Mouse (Mus musculus) neural tube, embryonic 13.5 days (tissue): ENCODE measurements around the gene Ampd2. TPM values are rescaled to one million over a fixed set of nuclear protein-coding genes. Genes with fewer than 3 reads are reported as not detected.

Source experiments
- ATAC-seq: fragments of 200-750 bp; cut with Nextera tagmentation; 2 replicates; pipeline ENCODE4 v1.8.0; 2017; ENCODE audit warnings: low read depth, mild to moderate bottlenecking, moderate TSS enrichment, moderate library complexity
- H3K27ac ChIP-seq: fragments of 300-500 bp; sonication (generic); replicated peaks from 2 replicates; pipeline ENCODE4 v1.5.1; 2015; ENCODE audit warnings: moderate library complexity, mild to moderate bottlenecking, inconsistent platforms
- H3K27me3 ChIP-seq: fragments of 300-500 bp; sonication (generic); 2 replicates; pipeline ENCODE4 v1.6.1; 2015; ENCODE audit warnings: mild to moderate bottlenecking, inconsistent platforms
- H3K36me3 ChIP-seq: fragments of 300-500 bp; sonication (generic); 2 replicates; pipeline ENCODE4 v1.6.1; 2015; ENCODE audit warnings: mild to moderate bottlenecking, inconsistent platforms
- H3K4me1 ChIP-seq: fragments of 300-500 bp; sonication (generic); replicated peaks from 2 replicates; pipeline ENCODE4 v1.6.1; 2015; ENCODE audit warnings: inconsistent platforms
- H3K4me2 ChIP-seq: fragments of 300-500 bp; sonication (generic); 2 replicates; pipeline ENCODE4 v1.6.1; 2015; ENCODE audit warnings: inconsistent platforms, mild to moderate bottlenecking, moderate library complexity
- H3K4me3 ChIP-seq: fragments of 300-500 bp; sonication (generic); 2 replicates; pipeline ENCODE4 v1.5.1; 2015; ENCODE audit warnings: mild to moderate bottlenecking, inconsistent platforms
- H3K9ac ChIP-seq: fragments of 300-500 bp; sonication (generic); 2 replicates; pipeline ENCODE4 v1.6.1; 2015; ENCODE audit warnings: moderate library complexity, mild to moderate bottlenecking, inconsistent platforms
- H3K9me3 ChIP-seq: fragments of 300-500 bp; sonication (generic); 2 replicates; pipeline ENCODE4 v1.6.1; 2016; ENCODE audit warnings: inconsistent platforms
- WGBS: fragments of 180-500 bp; shearing (Covaris S2); methylation state at CpG from one replicate; pipeline ENCODE4 v1.1.7; 2015; 5-methylcytosine and 5-hydroxymethylcytosine counted together
- polyA plus RNA-seq: library from polyadenylated mRNA; unstranded; fragments of >200 nt; fragmentation: Nextera tagmentation; extraction: Ambion mirVana; gene quantifications from 2 replicates; pipeline ENCODE4 v1.2.1, GENCODE M21; 2015

Ampd2 gene
- polyA plus RNA-seq, 1 experiment from 2014 or later = 56.3 TPM

DNA sequence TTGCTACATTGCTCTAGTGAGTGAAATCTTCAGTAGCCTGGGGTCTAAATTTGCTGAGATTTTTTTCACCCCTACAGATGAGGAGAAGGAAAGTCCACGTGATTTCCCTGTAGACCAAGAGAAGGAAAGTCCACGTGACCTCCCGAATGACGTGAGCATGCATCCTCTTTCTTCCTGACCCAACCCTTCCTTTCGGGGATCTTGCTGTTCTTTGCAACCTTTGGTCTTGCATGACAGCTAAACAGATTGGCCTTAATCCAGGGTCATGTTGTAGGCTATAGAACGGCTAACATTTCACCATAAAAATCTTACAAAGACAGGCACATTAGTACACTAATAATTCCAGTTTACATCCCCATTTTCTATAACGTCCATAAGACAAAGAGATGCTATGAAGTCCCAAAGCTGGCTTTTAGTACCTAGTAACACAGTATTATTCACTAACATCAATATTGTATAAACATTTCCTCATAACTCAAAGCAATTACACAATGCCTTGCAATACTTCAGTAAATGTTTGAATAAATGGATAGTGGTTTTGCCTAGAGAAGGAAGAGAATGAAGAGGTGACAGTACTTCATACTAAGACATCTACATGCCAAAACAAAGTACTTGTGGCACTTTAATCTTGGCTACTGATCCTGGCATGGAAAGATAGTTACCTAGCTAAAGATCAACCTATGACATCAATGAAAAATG is 27.3 kb upstream of the Ampd2 start:
- WGBS = 94% methylated on average over 7 of the region's 7 CpGs
- H3K27me3 ChIP-seq = no peaks in the 10 kb centered on the region
- H3K27ac ChIP-seq = 0 out of 2 replicates have a peak overlapping the region, but pooled peaks have one; percentile 11
- H3K9me3 ChIP-seq = no peaks in the 10 kb centered on the region
- peaks cover 79% of the 10 kb centered on the region for H3K36me3 ChIP-seq
- H3K4me1 ChIP-seq = no peaks in the 10 kb centered on the region
- no peak overlapping the region for H3K4me2 ChIP-seq
- no peak for ATAC-seq
- H3K9ac ChIP-seq = no peak overlapping the region
- no peak overlapping the region for H3K4me3 ChIP-seq

DNA sequence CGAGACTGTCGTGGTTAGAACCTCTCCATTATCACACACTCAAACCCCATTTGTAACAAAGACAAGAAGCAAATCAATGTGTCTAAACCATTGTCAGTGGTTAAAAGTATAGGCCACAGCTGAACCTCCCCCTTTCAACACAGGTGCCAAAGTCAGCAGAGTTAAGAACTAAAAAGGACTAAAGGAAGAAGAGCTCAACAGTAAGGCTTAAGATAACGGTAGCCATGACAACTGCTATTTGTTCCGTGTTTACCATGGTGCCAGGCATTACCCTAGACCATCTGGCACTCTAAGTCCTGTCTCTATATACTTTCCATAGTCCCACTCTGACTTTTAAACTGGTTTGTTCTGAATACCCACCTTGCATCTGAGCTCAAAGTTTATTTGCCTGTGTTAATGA is 26.2 kb upstream of the Ampd2 start:
- no peak for ATAC-seq
- Histone ChIP-seq H3K4me1 (no peaks in the 10 kb centered on the region), H3K9ac (no peak overlapping the region), H3K27me3 (no peaks in the 10 kb centered on the region), H3K4me2 (no peak overlapping the region), H3K4me3 (no peak overlapping the region), H3K9me3 (no peaks in the 10 kb centered on the region), H3K27ac (no peak overlapping the region), H3K36me3 (peaks cover 78% of the 10 kb centered on the region)
- WGBS = 77% methylated on average over 4 of the region's 4 CpGs

DNA sequence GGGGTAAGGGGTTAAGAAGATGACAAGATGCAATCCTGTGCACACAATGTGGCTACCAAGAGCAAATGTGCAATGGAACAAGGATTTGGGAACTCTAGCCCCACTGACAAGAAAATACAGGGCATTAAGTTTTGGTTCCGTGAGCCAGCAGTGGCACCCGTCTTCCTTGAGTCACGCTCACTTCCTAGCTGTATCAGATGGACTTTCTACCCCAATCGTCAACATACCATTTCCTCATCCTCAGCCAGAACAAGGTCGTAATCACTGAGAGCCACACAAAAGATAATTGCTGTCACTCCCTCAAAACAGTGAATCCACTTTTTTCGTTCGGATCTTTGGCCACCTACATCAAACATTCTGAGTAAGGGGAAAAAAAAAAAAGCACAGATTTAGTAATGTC is 25.8 kb upstream of the Ampd2 start:
- no peak overlapping the region for H3K4me2 ChIP-seq
- no peaks in the 10 kb centered on the region for H3K9me3 ChIP-seq
- WGBS = 83% methylated on average over 7 of the region's 7 CpGs
- no peaks in the 10 kb centered on the region for H3K27me3 ChIP-seq
- no peak overlapping the region for H3K9ac ChIP-seq
- H3K4me3 ChIP-seq = no peak overlapping the region
- no peak for ATAC-seq
- H3K4me1 ChIP-seq = no peaks in the 10 kb centered on the region
- H3K27ac ChIP-seq = no peak overlapping the region
- H3K36me3 ChIP-seq = peaks cover 76% of the 10 kb centered on the region

DNA sequence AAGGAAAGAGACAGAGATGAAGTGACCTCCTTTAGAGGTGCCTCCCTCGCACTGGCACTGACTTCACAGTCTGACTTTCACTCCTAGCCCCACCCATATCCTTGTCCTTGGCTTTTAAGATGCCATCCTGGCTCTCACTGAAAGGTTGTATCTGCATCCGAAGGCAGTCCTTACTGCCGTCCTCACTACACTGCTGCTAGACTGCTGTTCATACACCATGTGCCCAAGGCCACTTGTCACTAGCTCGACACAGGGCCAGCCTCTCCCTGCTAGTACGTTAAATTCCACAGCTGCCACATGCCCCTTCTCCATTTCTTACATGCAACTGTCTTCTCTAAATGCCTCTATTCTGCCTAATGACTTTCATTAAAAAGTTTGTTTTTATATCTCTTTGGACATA is 24.9 kb upstream of the Ampd2 start:
- Histone ChIP-seq H3K27me3 (no peaks in the 10 kb centered on the region), H3K27ac (no peak overlapping the region), H3K4me2 (no peak overlapping the region), H3K9ac (no peak overlapping the region), H3K4me3 (no peak overlapping the region), H3K4me1 (no peaks in the 10 kb centered on the region), H3K9me3 (no peaks in the 10 kb centered on the region), H3K36me3 (peaks cover 76% of the 10 kb centered on the region)
- ATAC-seq = no peak
- 84% methylated on average over 5 of the region's 5 CpGs for WGBS

DNA sequence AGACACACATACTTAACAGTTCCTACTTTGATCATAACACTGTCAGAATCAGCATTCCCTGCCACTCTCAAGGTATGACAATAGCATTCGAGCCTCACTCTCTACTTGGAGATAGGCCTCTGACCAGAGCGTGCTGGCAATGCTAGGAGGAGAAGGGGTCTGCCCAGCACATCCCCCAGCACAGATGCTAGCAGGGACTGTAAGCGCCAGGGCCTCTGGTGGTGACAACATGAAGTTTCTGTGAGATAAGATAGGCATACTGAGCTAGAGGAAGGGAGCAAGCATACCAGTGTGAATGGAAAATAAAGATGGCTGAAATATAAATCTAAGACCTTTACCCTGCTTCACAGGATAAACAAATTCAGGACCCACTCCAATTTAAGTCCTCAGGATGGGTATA is 18.8 kb upstream of the Ampd2 start:
- H3K36me3 ChIP-seq = peaks cover 43% of the 10 kb centered on the region
- H3K27me3 ChIP-seq = no peaks in the 10 kb centered on the region
- H3K4me2 ChIP-seq = no peak overlapping the region
- WGBS = 81% methylated on average over 3 of the region's 3 CpGs
- no peak for ATAC-seq
- H3K27ac ChIP-seq = no peak overlapping the region
- no peak overlapping the region for H3K4me3 ChIP-seq
- no peaks in the 10 kb centered on the region for H3K9me3 ChIP-seq
- H3K9ac ChIP-seq = no peak overlapping the region
- peaks cover 10% of the 10 kb centered on the region; the same call in 1 of the 2 replicates for H3K4me1 ChIP-seq

DNA sequence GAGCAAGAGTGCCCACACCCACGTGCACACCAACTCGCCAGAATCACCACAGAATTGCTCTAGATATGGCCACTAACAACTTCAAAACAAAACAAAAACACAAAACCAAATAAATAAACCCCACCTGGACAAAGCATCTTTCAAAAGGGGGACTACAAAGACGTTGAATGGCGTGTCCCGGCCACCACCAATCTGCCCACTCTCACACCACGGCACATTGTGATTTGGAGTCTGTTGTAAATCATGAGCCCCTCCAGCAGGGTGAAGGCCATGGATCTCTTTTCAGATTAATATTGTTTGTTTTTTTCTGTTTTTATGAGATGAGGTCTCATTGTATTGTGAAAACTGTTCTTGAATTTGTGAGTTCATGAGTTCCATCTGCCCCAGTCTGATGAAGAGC is 15.6 kb upstream of the Ampd2 start:
- H3K4me2 ChIP-seq = no peak overlapping the region
- no peak for ATAC-seq
- peaks cover 10% of the 10 kb centered on the region; the same call in 1 of the 2 replicates for H3K4me1 ChIP-seq
- no peaks in the 10 kb centered on the region for H3K27me3 ChIP-seq
- H3K4me3 ChIP-seq = no peak overlapping the region
- WGBS = 80% methylated on average over 6 of the region's 6 CpGs
- no peak overlapping the region for H3K27ac ChIP-seq
- no peak overlapping the region for H3K9ac ChIP-seq
- H3K36me3 ChIP-seq = peaks cover 17% of the 10 kb centered on the region; the same call in 1 of the 2 replicates
- H3K9me3 ChIP-seq = no peaks in the 10 kb centered on the region

DNA sequence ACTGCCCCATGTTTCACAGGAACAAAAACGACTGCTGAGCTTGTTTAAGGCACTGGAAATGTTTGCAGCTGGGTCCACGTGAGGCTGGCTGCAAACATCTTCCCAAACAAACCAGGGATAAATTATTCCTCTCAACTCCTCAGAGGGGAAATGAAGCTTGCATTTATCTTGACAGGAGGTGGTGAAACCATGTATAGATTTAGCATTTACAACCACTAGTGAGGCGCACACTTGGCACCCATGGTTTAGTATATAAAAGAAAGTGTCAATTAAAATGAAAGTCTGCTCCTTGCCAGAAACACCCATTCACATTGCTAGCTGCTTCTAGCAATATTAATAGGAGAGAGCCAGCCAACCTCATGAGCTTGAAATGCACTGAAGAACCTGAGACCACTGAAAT is 15.1 kb upstream of the Ampd2 start:
- Histone ChIP-seq H3K4me3 (no peak overlapping the region), H3K36me3 (0 out of 2 replicates have a peak, but pooled peaks cover 12% of the 10 kb centered on the region), H3K27ac (peak overlapping the region; percentile 46; the same call in 1 of the 2 replicates), H3K4me1 (peaks cover 10% of the 10 kb centered on the region; the same call in 1 of the 2 replicates), H3K9ac (0 out of 2 replicates have a peak overlapping the region, but pooled peaks have one; percentile 31), H3K27me3 (no peaks in the 10 kb centered on the region), H3K9me3 (no peaks in the 10 kb centered on the region), H3K4me2 (no peak overlapping the region)
- ATAC-seq = no peak
- WGBS = 28% methylated on average over 3 of the region's 3 CpGs

DNA sequence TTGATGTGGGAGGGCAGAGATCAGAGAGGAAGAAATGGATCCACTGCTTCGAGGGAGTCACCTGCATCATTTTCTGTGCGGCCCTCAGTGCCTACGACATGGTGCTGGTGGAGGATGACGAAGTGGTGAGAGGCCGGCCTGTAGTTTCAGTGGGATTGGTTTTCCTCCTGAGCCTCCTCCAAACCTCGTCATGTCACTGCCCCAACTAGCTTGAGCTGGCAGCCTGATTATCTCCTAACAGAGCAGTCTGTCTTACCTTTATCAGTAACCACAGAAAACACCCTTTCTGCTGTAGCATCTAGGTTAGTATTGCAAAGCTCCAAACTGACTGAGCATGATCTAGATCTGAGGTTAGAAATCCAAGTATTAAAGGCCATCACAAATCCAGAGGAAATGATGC is 11.9 kb upstream of the Ampd2 start:
- no peak overlapping the region for H3K4me2 ChIP-seq
- peaks cover 10% of the 10 kb centered on the region; the same call in 1 of the 2 replicates for H3K4me1 ChIP-seq
- no peaks in the 10 kb centered on the region for H3K9me3 ChIP-seq
- ATAC-seq = no peak
- no peak overlapping the region for H3K9ac ChIP-seq
- H3K4me3 ChIP-seq = no peak overlapping the region
- no peak overlapping the region for H3K27ac ChIP-seq
- no peaks in the 10 kb centered on the region for H3K27me3 ChIP-seq
- WGBS = 83% methylated on average over 6 of the region's 6 CpGs
- no peaks in the 10 kb centered on the region for H3K36me3 ChIP-seq

DNA sequence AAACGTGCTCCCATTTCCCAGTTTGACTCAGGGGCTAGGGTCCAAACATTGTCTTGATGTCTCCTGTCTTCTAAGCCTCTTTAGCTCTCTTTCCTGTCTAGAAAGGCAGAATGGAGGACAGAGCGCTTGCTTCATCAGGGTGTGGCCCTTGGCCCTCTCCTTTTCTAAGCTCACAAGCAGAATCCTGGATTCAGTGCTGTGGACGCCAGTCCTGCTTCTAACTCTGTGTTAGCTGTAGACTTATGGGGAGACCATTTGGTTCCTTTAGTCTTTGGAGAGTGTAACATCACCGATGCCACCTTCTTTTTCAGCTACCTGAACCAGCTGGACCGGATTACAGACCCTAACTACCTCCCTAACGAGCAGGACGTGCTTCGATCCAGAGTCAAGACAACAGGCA is 11.2 kb upstream of the Ampd2 start:
- Histone ChIP-seq H3K4me1 (peaks cover 10% of the 10 kb centered on the region; the same call in 1 of the 2 replicates), H3K27me3 (no peaks in the 10 kb centered on the region), H3K9ac (no peak overlapping the region), H3K4me2 (no peak overlapping the region), H3K9me3 (no peaks in the 10 kb centered on the region), H3K36me3 (no peaks in the 10 kb centered on the region), H3K27ac (no peak overlapping the region), H3K4me3 (no peak overlapping the region)
- 90% methylated on average over 8 of the region's 8 CpGs for WGBS
- ATAC-seq = no peak

DNA sequence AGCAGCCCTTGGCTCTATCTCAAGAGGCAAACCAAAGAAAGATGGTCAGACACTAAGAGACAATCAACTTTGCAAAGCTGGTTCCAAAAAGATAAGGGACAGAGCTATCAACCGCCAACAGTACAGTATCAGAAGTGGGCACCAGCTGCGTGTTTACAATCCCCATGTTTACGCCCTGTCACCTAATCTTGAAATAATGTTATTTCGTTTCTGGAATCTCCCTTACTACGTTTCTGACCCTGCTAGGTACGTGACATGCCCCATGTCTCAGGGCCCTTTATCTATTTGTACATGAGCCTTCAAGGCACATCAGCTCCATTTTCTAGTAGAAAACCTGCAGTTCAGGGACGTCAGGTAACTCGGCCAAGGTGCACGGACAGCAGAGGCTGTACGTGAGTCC is 10.3 kb upstream of the Ampd2 start:
- WGBS = 92% methylated on average over 10 of the region's 10 CpGs
- no peaks in the 10 kb centered on the region for H3K9me3 ChIP-seq
- H3K4me1 ChIP-seq = peaks cover 10% of the 10 kb centered on the region; the same call in 1 of the 2 replicates
- no peaks in the 10 kb centered on the region for H3K36me3 ChIP-seq
- no peak overlapping the region for H3K4me3 ChIP-seq
- H3K27me3 ChIP-seq = no peaks in the 10 kb centered on the region
- no peak overlapping the region for H3K4me2 ChIP-seq
- no peak overlapping the region for H3K9ac ChIP-seq
- H3K27ac ChIP-seq = no peak overlapping the region
- ATAC-seq = no peak

DNA sequence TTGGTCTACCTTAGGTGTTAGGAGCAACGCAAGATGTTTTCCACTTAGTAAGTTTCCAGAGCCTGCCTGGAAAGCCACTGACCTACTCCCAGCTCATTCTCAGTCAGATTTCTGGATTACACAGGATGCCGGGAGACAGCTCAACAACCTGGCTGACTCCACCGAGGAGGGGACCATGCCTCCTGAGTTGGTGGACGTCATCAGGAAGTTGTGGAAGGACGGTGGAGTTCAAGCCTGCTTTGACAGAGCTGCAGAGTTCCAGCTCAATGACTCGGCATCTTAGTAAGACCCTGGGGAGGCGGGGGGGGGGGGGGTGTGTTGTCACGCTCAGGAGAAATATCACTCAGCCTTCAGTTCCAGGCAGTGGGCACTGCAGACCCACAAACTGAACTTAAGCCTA is 9.8 kb upstream of the Ampd2 start:
- H3K9me3 ChIP-seq = no peaks in the 10 kb centered on the region
- H3K4me3 ChIP-seq = no peak overlapping the region
- H3K27ac ChIP-seq = no peak overlapping the region
- no peaks in the 10 kb centered on the region for H3K36me3 ChIP-seq
- H3K4me1 ChIP-seq = peaks cover 5% of the 10 kb centered on the region; the same call in 1 of the 2 replicates
- H3K27me3 ChIP-seq = no peaks in the 10 kb centered on the region
- WGBS = 74% methylated on average over 8 of the region's 8 CpGs
- H3K4me2 ChIP-seq = no peak overlapping the region
- ATAC-seq = no peak
- H3K9ac ChIP-seq = no peak overlapping the region

DNA sequence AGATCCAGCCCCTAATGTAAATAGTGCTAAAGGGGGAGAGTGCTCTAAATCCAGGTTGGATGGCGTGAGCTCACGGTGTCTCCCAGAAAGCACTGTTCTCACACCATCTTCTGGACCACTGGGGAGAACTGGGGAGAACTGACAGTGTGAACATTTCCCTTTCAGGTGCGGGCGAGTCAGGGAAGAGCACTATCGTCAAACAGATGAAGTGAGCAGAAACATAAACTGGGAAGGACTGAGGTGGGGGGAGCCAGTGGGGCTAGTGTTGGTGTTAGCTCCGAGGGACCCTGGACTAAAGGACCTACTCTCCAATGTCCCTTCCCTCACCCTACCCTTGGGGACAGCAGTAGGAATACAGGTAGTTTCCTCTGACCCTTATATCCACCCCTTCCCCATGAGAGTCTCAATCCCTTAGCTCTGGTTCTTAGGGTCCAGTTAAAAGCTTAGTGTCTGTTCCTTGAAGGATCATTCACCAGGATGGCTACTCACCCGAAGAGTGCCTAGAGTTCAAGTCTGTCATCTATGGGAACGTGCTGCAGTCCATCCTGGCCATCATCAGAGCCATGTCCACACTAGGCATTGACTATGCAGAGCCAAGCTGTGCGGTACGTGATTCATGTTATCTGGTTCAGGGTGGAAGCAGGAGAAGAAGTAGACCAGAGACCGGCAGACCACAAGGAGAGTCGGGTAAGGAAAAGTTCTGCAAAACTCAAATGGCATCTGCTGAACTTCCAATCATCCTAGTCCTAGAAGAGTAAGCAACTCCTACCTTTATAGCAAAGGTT is 8.7 kb upstream of the Ampd2 start:
- Histone ChIP-seq H3K4me1 (no peaks in the 10 kb centered on the region), H3K4me2 (no peak overlapping the region), H3K27ac (no peak overlapping the region), H3K36me3 (no peaks in the 10 kb centered on the region), H3K9ac (no peak overlapping the region), H3K9me3 (no peaks in the 10 kb centered on the region), H3K4me3 (no peak overlapping the region), H3K27me3 (no peaks in the 10 kb centered on the region)
- ATAC-seq = no peak
- 93% methylated on average over 12 of the region's 12 CpGs for WGBS
